Mouse (Mus musculus) forebrain, embryonic 15.5 days (tissue): ENCODE data around the gene Cdh18. TPM values are rescaled to one million over a fixed set of nuclear protein-coding genes. Genes with fewer than 3 reads are reported as not detected.

ENCODE experiments used
- ATAC-seq: fragments of 200-750 bp; cut with Nextera tagmentation; replicated peaks from 2 replicates; pipeline ENCODE4 v1.8.0; 2017; ENCODE audit warnings: mild to moderate bottlenecking, moderate TSS enrichment, moderate library complexity
- H3K27ac ChIP-seq: fragments of 300-500 bp; sonication (generic); replicated peaks from 2 replicates; pipeline ENCODE4 v1.5.1; 2015; ENCODE audit warnings: mild to moderate bottlenecking, inconsistent platforms
- H3K27me3 ChIP-seq: fragments of 300-500 bp; sonication (generic); 2 replicates; pipeline ENCODE4 v1.6.1; 2015; ENCODE audit warnings: inconsistent platforms
- H3K36me3 ChIP-seq: fragments of 300-500 bp; sonication (generic); 2 replicates; pipeline ENCODE4 v1.6.1; 2015; ENCODE audit warnings: mild to moderate bottlenecking, inconsistent platforms
- H3K4me1 ChIP-seq: fragments of 300-500 bp; sonication (generic); 2 replicates; pipeline ENCODE4 v1.6.1; 2015; ENCODE audit warnings: inconsistent platforms
- H3K4me2 ChIP-seq: fragments of 300-500 bp; sonication (generic); replicated peaks from 2 replicates; pipeline ENCODE4 v1.6.1; 2015; ENCODE audit warnings: mild to moderate bottlenecking, inconsistent platforms
- H3K4me3 ChIP-seq: fragments of 300-500 bp; sonication (generic); 2 replicates; pipeline ENCODE4 v1.5.1; 2015; ENCODE audit warnings: mild to moderate bottlenecking, inconsistent platforms
- H3K9ac ChIP-seq: fragments of 300-500 bp; sonication (generic); replicated peaks from 2 replicates; pipeline ENCODE4 v1.6.1; 2015; ENCODE audit warnings: mild to moderate bottlenecking, inconsistent platforms
- H3K9me3 ChIP-seq: fragments of 300-500 bp; sonication (generic); 2 replicates; pipeline ENCODE4 v1.6.1; 2016; ENCODE audit warnings: inconsistent platforms
- WGBS: fragments of 180-500 bp; shearing (Covaris S2); methylation state at CpG from one replicate; pipeline ENCODE4 v1.1.7; 2015; ENCODE audit warnings: mixed read lengths; 5-methylcytosine and 5-hydroxymethylcytosine counted together
- polyA plus RNA-seq: library from polyadenylated mRNA; unstranded; fragments of >200 nt; fragmentation: Nextera tagmentation; extraction: Ambion mirVana; gene quantifications from 2 replicates; pipeline ENCODE4 v1.2.1, GENCODE M21; 2015

Cdh18 gene
- polyA plus RNA-seq, 1 experiment from 2014 or later = 3.0 TPM

GRCm38 (mm10) chr15:22776346-22776745 is 227.5 kb downstream of the Cdh18 start:
- H3K36me3 ChIP-seq = no peaks in the 10 kb centered on the region
- no peaks in the 10 kb centered on the region for H3K4me1 ChIP-seq
- H3K9ac ChIP-seq = no peak overlapping the region
- WGBS = 92% methylated on average over 4 of the region's 4 CpGs
- no peak overlapping the region for H3K4me2 ChIP-seq
- H3K9me3 ChIP-seq = no peaks in the 10 kb centered on the region
- H3K4me3 ChIP-seq = no peak overlapping the region
- no peak overlapping the region for H3K27ac ChIP-seq
- ATAC-seq = no peak
- no peaks in the 10 kb centered on the region for H3K27me3 ChIP-seq

GRCm38 (mm10) chr15:22789696-22790095 is 240.9 kb downstream of the Cdh18 start:
- ATAC-seq = no peak
- H3K9me3 ChIP-seq = no peaks in the 10 kb centered on the region
- H3K27ac ChIP-seq = no peak overlapping the region
- H3K9ac ChIP-seq = no peak overlapping the region
- 90% methylated on average over 6 of the region's 6 CpGs for WGBS
- no peaks in the 10 kb centered on the region for H3K4me1 ChIP-seq
- H3K4me2 ChIP-seq = no peak overlapping the region
- no peaks in the 10 kb centered on the region for H3K36me3 ChIP-seq
- no peaks in the 10 kb centered on the region for H3K27me3 ChIP-seq
- H3K4me3 ChIP-seq = no peak overlapping the region

DNA sequence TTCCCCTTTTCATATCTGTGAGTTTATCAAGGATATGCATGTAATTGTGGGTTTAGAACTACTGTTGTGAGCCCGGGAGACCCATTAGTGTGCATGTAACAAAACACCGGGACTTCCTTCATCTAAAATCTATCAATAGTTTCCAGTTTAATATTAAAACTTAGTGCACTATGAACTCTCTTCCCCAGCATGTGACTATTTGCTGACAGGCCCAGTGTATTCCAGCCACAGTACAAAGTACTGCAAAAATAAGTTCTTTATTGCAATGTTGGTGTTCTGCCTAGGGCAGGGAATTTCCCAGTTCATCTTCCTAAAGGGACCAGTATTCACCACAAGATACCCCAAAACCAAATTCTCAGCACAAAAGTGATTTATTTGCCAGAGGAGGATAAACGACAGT is 243.0 kb downstream of the Cdh18 start:
- H3K4me3 ChIP-seq = no peak overlapping the region
- H3K9me3 ChIP-seq = no peaks in the 10 kb centered on the region
- no peak for ATAC-seq
- H3K27ac ChIP-seq = no peak overlapping the region
- H3K9ac ChIP-seq = no peak overlapping the region
- H3K4me2 ChIP-seq = no peak overlapping the region
- no peaks in the 10 kb centered on the region for H3K27me3 ChIP-seq
- H3K4me1 ChIP-seq = no peaks in the 10 kb centered on the region
- WGBS = 92% methylated on average over 3 of the region's 3 CpGs
- no peaks in the 10 kb centered on the region for H3K36me3 ChIP-seq

DNA sequence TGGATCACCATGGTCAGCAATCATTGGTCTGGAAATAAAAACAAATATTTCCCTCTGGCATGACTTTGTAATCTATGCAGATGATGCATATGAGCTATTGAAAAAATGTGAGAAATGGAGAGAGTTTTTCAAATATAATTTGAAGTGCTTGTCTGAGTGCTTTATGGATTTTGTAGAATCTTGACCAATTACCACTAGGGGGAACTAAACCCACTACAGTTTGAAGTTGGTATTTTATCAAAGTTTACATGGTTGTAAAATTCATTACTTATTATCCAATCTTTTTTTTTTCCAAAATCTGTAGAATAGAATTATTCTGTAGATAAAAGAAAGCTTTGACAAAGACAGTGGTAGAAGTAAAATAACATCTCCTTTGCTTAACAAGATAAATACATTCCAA is 284.3 kb downstream of the Cdh18 start:
- no peak for ATAC-seq
- Histone ChIP-seq H3K9me3 (no peaks in the 10 kb centered on the region), H3K4me1 (no peaks in the 10 kb centered on the region), H3K4me3 (no peak overlapping the region), H3K9ac (no peak overlapping the region), H3K36me3 (no peaks in the 10 kb centered on the region), H3K27ac (no peak overlapping the region), H3K4me2 (no peak overlapping the region), H3K27me3 (no peaks in the 10 kb centered on the region)

DNA sequence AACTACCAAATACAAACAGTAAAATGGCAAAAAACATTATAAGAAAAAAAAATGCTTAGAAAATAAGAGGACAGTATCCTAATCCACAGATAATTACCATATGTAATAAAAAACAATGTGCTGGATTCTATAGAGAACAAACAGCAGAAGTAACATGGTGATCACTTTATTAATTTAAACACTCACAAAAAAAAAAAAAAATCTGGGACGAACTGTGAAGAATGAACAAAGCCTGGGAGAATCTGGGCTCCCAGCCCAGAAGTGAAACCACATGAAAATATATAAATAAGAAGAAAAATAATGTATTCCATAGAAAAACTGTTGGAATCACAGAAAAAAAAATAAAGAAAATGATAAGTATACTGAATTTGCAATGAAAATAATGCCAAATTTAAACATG is 288.4 kb downstream of the Cdh18 start:
- Histone ChIP-seq H3K9ac (no peak overlapping the region), H3K36me3 (no peaks in the 10 kb centered on the region), H3K27me3 (no peaks in the 10 kb centered on the region), H3K9me3 (no peaks in the 10 kb centered on the region), H3K4me2 (no peak overlapping the region), H3K4me3 (no peak overlapping the region), H3K4me1 (no peaks in the 10 kb centered on the region), H3K27ac (no peak overlapping the region)
- WGBS = 71% methylated on average over 1 of the region's 1 CpGs
- ATAC-seq = no peak

- Histone ChIP-seq H3K4me1 (no peaks in the 10 kb centered on the region), H3K4me3 (no peak overlapping the region), H3K27me3 (no peaks in the 10 kb centered on the region), H3K4me2 (no peak overlapping the region), H3K9me3 (no peaks in the 10 kb centered on the region), H3K27ac (no peak overlapping the region), H3K9ac (no peak overlapping the region), H3K36me3 (no peaks in the 10 kb centered on the region)
- 0 out of 2 replicates have a peak, but pooled peaks have one; percentile 53 for ATAC-seq
These were observed 308.9 kb downstream of the Cdh18 start for GRCm38 (mm10) chr15:22857704-22858103.

GRCm38 (mm10) chr15:22870679-22871078 is 321.9 kb downstream of the Cdh18 start:
- H3K9ac ChIP-seq = no peak overlapping the region
- ATAC-seq = no peak
- no peaks in the 10 kb centered on the region for H3K9me3 ChIP-seq
- WGBS = 55% methylated on average over 1 of the region's 1 CpGs
- H3K4me2 ChIP-seq = no peak overlapping the region
- no peak overlapping the region for H3K4me3 ChIP-seq
- H3K4me1 ChIP-seq = no peaks in the 10 kb centered on the region
- H3K27ac ChIP-seq = no peak overlapping the region
- H3K36me3 ChIP-seq = no peaks in the 10 kb centered on the region
- H3K27me3 ChIP-seq = no peaks in the 10 kb centered on the region

GRCm38 (mm10) chr15:22897724-22898123 is 348.9 kb downstream of the Cdh18 start:
- Histone ChIP-seq H3K9me3 (no peaks in the 10 kb centered on the region), H3K4me1 (no peaks in the 10 kb centered on the region), H3K4me2 (no peak overlapping the region), H3K27ac (no peak overlapping the region), H3K36me3 (no peaks in the 10 kb centered on the region), H3K27me3 (no peaks in the 10 kb centered on the region), H3K9ac (no peak overlapping the region), H3K4me3 (no peak overlapping the region)
- WGBS = 70% methylated on average over 4 of the region's 4 CpGs
- no peak for ATAC-seq

GRCm38 (mm10) chr15:22898208-22898607 is 349.4 kb downstream of the Cdh18 start:
- Histone ChIP-seq H3K9me3 (no peaks in the 10 kb centered on the region), H3K4me1 (no peaks in the 10 kb centered on the region), H3K36me3 (no peaks in the 10 kb centered on the region), H3K4me2 (no peak overlapping the region), H3K27ac (no peak overlapping the region), H3K27me3 (no peaks in the 10 kb centered on the region), H3K4me3 (no peak overlapping the region), H3K9ac (no peak overlapping the region)
- ATAC-seq = no peak
- 78% methylated on average over 4 of the region's 4 CpGs for WGBS

- H3K27me3 ChIP-seq = no peaks in the 10 kb centered on the region
- H3K9ac ChIP-seq = no peak overlapping the region
- no peak overlapping the region for H3K4me3 ChIP-seq
- no peak overlapping the region for H3K4me2 ChIP-seq
- no peak; the same call in 1 of the 2 replicates for ATAC-seq
- H3K36me3 ChIP-seq = no peaks in the 10 kb centered on the region
- no peak overlapping the region for H3K27ac ChIP-seq
- no peaks in the 10 kb centered on the region for H3K4me1 ChIP-seq
- no peaks in the 10 kb centered on the region for H3K9me3 ChIP-seq
These were observed 365.6 kb downstream of the Cdh18 start for GRCm38 (mm10) chr15:22914444-22914843.

GRCm38 (mm10) chr15:22934293-22934692 is 385.5 kb downstream of the Cdh18 start:
- no peak overlapping the region for H3K4me3 ChIP-seq
- ATAC-seq = no peak
- no peak overlapping the region for H3K9ac ChIP-seq
- no peaks in the 10 kb centered on the region for H3K9me3 ChIP-seq
- no peaks in the 10 kb centered on the region for H3K27me3 ChIP-seq
- no peaks in the 10 kb centered on the region for H3K4me1 ChIP-seq
- WGBS = 88% methylated on average over 4 of the region's 4 CpGs
- no peak overlapping the region for H3K4me2 ChIP-seq
- no peak overlapping the region for H3K27ac ChIP-seq
- H3K36me3 ChIP-seq = no peaks in the 10 kb centered on the region

DNA sequence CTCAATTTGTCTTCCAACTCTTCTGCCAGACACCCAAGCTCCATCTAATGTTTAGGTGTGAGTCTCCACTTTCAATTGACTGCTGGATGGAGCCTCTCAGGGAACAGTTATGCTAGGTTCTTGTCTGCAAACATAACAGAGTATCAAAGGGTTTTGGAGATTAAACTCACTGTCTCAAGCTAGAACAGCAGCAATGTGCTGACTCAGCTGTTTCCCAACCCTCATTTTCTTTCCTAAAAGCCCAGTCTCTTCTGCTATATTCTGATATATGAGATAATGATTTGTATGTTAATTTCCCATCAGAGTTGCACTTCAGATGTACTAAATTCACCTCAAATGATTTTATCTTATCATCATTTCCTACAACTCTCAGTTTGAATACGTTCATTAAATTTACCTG is 398.4 kb downstream of the Cdh18 start:
- Histone ChIP-seq H3K27me3 (no peaks in the 10 kb centered on the region), H3K4me2 (no peak overlapping the region), H3K4me3 (no peak overlapping the region), H3K9me3 (no peaks in the 10 kb centered on the region), H3K36me3 (no peaks in the 10 kb centered on the region), H3K4me1 (no peaks in the 10 kb centered on the region), H3K27ac (no peak overlapping the region), H3K9ac (no peak overlapping the region)
- ATAC-seq = no peak
- WGBS = 91% methylated on average over 1 of the region's 1 CpGs

- H3K4me1 ChIP-seq = no peaks in the 10 kb centered on the region
- H3K27ac ChIP-seq = no peak overlapping the region
- H3K27me3 ChIP-seq = no peaks in the 10 kb centered on the region
- WGBS = 67% methylated on average over 11 of the region's 11 CpGs
- H3K4me3 ChIP-seq = no peak overlapping the region
- H3K4me2 ChIP-seq = no peak overlapping the region
- no peaks in the 10 kb centered on the region for H3K9me3 ChIP-seq
- no peaks in the 10 kb centered on the region for H3K36me3 ChIP-seq
- no peak for ATAC-seq
- H3K9ac ChIP-seq = no peak overlapping the region
These were observed 420.6 kb downstream of the Cdh18 start for GRCm38 (mm10) chr15:22969424-22969823.
